Mouse (Mus musculus) liver, embryonic 18 days (tissue): ENCODE data around the gene Ces4a. TPM values are rescaled to one million over a fixed set of nuclear protein-coding genes. Genes with fewer than 3 reads are reported as not detected.

Experiments
- polyA plus RNA-seq: library from polyadenylated mRNA; depleted of rRNA; stranded (reverse); fragments of >200 nt; gene quantifications from 2 replicates; pipeline ENCODE4 v1.2.3, GENCODE M21; 2012; rRNA removed

The Ces4a gene
- 0.14 and 0.16 TPM in 2 replicates for polyA plus RNA-seq

DNA sequence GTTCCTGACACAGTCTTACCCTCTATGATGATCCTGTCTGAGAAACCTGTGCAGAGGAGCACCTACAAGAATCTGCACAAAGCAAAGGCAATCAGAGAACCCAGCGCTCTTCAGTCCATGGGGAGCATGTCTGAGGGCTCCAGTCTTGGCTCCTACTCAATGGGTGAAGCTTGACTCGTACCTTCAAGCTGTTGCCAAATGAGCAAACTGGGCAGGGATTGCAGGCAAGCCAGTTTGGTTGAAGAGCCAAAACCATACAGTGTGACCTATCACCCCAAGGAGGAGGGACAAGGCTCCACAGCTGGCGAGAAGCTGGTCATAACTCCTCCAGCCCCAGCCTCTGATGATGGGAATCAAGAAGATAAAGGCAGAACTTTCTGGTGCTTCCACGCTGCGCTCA, at the start of gene Ces4a:
Ces4a (plus strand) TSS at position 292 of the 400 bp plus-strand sequence.

DNA sequence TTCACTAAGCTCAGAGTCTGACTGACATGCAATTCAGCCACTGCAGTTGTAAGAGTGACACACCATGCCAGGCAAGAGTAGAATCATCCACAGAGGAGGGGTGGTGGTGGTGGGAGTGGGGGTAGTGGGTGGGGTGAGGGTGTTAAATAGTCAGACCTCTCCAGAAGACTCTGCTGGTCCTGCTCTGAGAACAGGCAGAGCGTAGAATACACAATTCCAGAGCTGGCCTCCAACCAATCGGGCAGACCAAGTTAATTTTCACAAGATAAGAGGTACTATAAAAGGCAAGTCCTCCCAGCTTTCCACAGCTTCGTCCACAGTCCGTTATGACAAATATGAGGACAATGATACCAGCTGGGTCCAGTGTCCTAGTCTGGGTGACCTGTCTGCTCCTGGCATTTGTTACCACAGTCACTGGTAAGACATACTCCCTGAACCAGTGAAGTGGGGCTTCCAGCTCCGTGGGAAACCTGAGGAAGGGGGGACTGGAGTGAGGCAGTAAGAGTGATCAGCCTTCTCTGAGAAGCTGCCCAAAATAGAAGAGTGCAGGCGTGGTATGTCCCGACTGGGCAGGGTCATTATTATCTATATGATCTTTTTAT, 48.0 kb upstream of the Ces4a start, which contains the start of gene Ces3b:
Ces3b (plus strand) TSS at position 305 of the 602 bp plus-strand sequence.

DNA sequence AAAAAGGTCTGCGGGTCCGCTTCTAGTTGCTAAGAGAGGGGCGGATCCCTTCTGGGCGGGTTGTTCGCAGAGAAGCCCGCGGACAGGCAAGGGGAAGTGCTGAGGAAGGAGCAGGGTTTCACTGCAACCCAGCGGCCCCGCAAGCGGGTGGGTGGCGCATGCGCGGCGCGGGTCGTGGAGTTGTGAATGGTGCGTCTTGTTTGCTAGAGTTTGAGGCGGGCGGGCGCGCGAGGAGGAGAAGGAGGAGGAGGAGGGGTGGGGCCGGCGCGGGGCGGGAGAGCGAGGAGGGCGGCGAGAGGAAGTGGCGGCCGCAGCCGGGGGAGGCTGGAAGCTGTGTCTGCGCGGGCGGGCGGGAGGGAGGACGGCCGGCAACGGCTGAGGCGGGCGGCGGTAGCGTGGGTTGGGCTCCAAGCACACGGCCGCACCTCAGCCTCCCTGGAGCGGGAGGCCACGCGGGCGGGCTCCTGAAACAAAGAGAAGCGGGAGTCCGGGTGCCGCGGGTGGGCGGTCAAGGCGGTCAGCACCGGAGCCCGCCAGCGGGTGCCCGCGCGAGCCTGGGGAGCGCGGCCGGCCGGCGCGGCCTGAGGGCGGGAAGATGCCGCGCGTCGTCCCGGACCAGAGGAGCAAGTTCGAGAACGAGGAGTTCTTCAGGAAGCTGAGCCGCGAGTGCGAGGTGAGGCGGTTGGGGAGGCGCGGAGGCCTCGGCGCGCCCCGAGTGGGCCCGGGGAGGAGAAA, 38.9 kb downstream of the Ces4a start, which contains the start of gene Cbfb:
Cbfb (plus strand) TSS at position 294 of the 735 bp plus-strand sequence.

Other genes starting within 250 kb of the Ces4a start
- gene Ces2e, start 205.5 kb upstream of the Ces4a start, polyA plus RNA-seq = 12.9 and 19.2 TPM in 2 replicates
- 0.02 and 0.03 TPM in 2 replicates for gene Ces2f, start 184.4 kb upstream of the Ces4a start, polyA plus RNA-seq
- gene Ces2g, start 170.1 kb upstream of the Ces4a start, polyA plus RNA-seq = 17.7 TPM in 2 replicates
- gene Ces2h, start 130.9 kb upstream of the Ces4a start, polyA plus RNA-seq = 0.06 and 0.07 TPM in 2 replicates
- gene Ces3a, start 83.2 kb upstream of the Ces4a start, polyA plus RNA-seq = 30.4 and 58.8 TPM in 2 replicates
- gene Ces3b, start 48.0 kb upstream of the Ces4a start, polyA plus RNA-seq = 0.06 and 0.16 TPM in 2 replicates
- gene Cbfb, start 38.9 kb downstream of the Ces4a start, polyA plus RNA-seq = 7.7 and 8.9 TPM in 2 replicates
- 24.2 and 26.1 TPM in 2 replicates for gene D230025D16Rik, start 93.3 kb downstream of the Ces4a start, polyA plus RNA-seq
- gene B3gnt9, start 123.4 kb downstream of the Ces4a start, polyA plus RNA-seq = 2.0 TPM in 2 replicates
- 7.9 and 8.0 TPM in 2 replicates for gene Tradd, start 132.8 kb downstream of the Ces4a start, polyA plus RNA-seq
- 1.6 and 1.8 TPM in 2 replicates for gene Fbxl8, start 132.8 kb downstream of the Ces4a start, polyA plus RNA-seq
- gene Hsf4, start 138.0 kb downstream of the Ces4a start, polyA plus RNA-seq = 0.08 and 0.17 TPM in 2 replicates
- 0.02 TPM in 2 replicates for gene Nol3, start 144.3 kb downstream of the Ces4a start, polyA plus RNA-seq
- 1.1 and 1.5 TPM in 2 replicates for gene 4931428F04Rik, start 158.1 kb downstream of the Ces4a start, polyA plus RNA-seq
- 7.6 and 9.2 TPM in 2 replicates for gene Exoc3l, start 164.3 kb downstream of the Ces4a start, polyA plus RNA-seq
- gene E2f4, start 165.9 kb downstream of the Ces4a start, polyA plus RNA-seq = 121 and 133 TPM in 2 replicates
- 10.1 and 10.5 TPM in 2 replicates for gene Elmo3, start 173.8 kb downstream of the Ces4a start, polyA plus RNA-seq
- 6.1 and 8.6 TPM in 2 replicates for gene Lrrc29, start 194.5 kb downstream of the Ces4a start, polyA plus RNA-seq
- 55.7 and 58.3 TPM in 2 replicates for gene Tmem208, start 194.6 kb downstream of the Ces4a start, polyA plus RNA-seq
- gene Fhod1, start 216.2 kb downstream of the Ces4a start, polyA plus RNA-seq = 4.5 and 5.2 TPM in 2 replicates
- 0.91 and 1.0 TPM in 2 replicates for gene Slc9a5, start 217.0 kb downstream of the Ces4a start, polyA plus RNA-seq
- gene Plekhg4, start 241.5 kb downstream of the Ces4a start, polyA plus RNA-seq = 0.07 and 0.12 TPM in 2 replicates